In genomic region chr10:18067761-18068446, GRCm38 (mm10) we compare ENCODE assay signal across 13 mouse cellular contexts. TPM values are rescaled to one million over a fixed set of nuclear protein-coding genes. Genes with fewer than 3 reads are reported as not detected.
DNase-seq lines count a peak whose midpoint lies in the region; ATAC-seq and TF ChIP-seq lines count a peak whose summit lies in the region.
"Had no signal": no experiment of that assay in that cellular context is flagged by ENCODE, and none has a peak within 500 bp of the region (broad histone marks: within the 10 kb centered on the region; RNA-seq: fewer than 3 reads in every experiment).

No protein-coding gene starts in this region.

- H3K4me3 ChIP-seq in forebrain, embryonic 16.5 days (replicated peaks; ENCODE audit: low read length) = no peak overlapping the region
- H3K4me3 ChIP-seq in forebrain, postnatal 0 days (ENCODE audit: low read depth, low read length) = no peak overlapping the region
- H3K4me3 ChIP-seq in kidney, embryonic 16.5 days (ENCODE audit: low read length) = no peak overlapping the region
- no peak overlapping the region for H3K4me3 ChIP-seq in hindbrain, embryonic 15.5 days
- no peak overlapping the region for H3K4me3 ChIP-seq in midbrain, postnatal 0 days (ENCODE audit: low read depth, low read length)
- H3K4me3 ChIP-seq: embryonic facial prominence, embryonic 12.5 days; limb, embryonic 15.5 days had no signal

- H3K27ac ChIP-seq in forebrain, embryonic 16.5 days (ENCODE audit: low read length) = no peak overlapping the region
- H3K27ac ChIP-seq in forebrain, postnatal 0 days (ENCODE audit: low read depth, low read length) = no peak overlapping the region
- peak overlapping the region; percentile 50; the same call in 1 of the 2 replicates for H3K27ac ChIP-seq in kidney, embryonic 16.5 days (ENCODE audit: low read length)
- no peak overlapping the region for H3K27ac ChIP-seq in hindbrain, embryonic 15.5 days (replicated peaks)
- H3K27ac ChIP-seq in midbrain, postnatal 0 days (ENCODE audit: low read depth, low read length) = no peak overlapping the region
- H3K27ac ChIP-seq: embryonic facial prominence, embryonic 12.5 days; limb, embryonic 15.5 days had no signal

- H3K4me1 ChIP-seq in forebrain, embryonic 16.5 days (replicated peaks; ENCODE audit: control insufficient read depth, insufficient read depth, low read length) = peaks cover 21% of the 10 kb centered on the region
- H3K4me1 ChIP-seq in forebrain, postnatal 0 days (ENCODE audit: insufficient read depth) = no peaks in the 10 kb centered on the region
- peaks cover 47% of the 10 kb centered on the region for H3K4me1 ChIP-seq in kidney, embryonic 16.5 days (ENCODE audit: insufficient read depth, low read length)
- H3K4me1 ChIP-seq in hindbrain, embryonic 15.5 days (replicated peaks) = peaks cover 30% of the 10 kb centered on the region
- 0 out of 2 replicates have a peak, but pooled peaks cover 3% of the 10 kb centered on the region for H3K4me1 ChIP-seq in midbrain, postnatal 0 days (ENCODE audit: insufficient read depth, low read length)

- no peak overlapping the region for H3K4me2 ChIP-seq in forebrain, embryonic 16.5 days (ENCODE audit: low read length)
- H3K4me2 ChIP-seq in forebrain, postnatal 0 days (ENCODE audit: low read depth) = no peak overlapping the region
- H3K4me2 ChIP-seq in kidney, embryonic 16.5 days (replicated peaks; ENCODE audit: low read depth, low read length) = no peak overlapping the region
- H3K4me2 ChIP-seq in hindbrain, embryonic 15.5 days = no peak overlapping the region
- H3K4me2 ChIP-seq in midbrain, postnatal 0 days (ENCODE audit: low read depth, low read length, poor library complexity, severe bottlenecking) = no peak overlapping the region
- H3K4me2 ChIP-seq: embryonic facial prominence, embryonic 12.5 days; limb, embryonic 15.5 days had no signal

- no peak for DNase-seq in forebrain, postnatal 0 days
- DNase-seq in kidney, postnatal 25 days = no peak
- no peak for DNase-seq in midbrain, postnatal 0 days (ENCODE audit: low spot score)
- no peak for DNase-seq in natural killer cell, adult 2 months (ENCODE audit: low spot score in 2 of 2)
- DNase-seq: adrenal gland, postnatal 14 days; cerebellum, adult 11-12 months; gastrocnemius, postnatal 25 days had no signal

- peak; percentile 30; the same call in 1 of the 2 replicates for ATAC-seq in forebrain, embryonic 16.5 days
- ATAC-seq in forebrain, postnatal 0 days = no peak
- peak; percentile 53 for ATAC-seq in kidney, embryonic 16.5 days (ENCODE audit: low FRiP score, low TSS enrichment)
- 0 out of 2 replicates have a peak, but pooled peaks have one; percentile 46 for ATAC-seq in hindbrain, embryonic 15.5 days (ENCODE audit: low FRiP score, low read depth)
- ATAC-seq in midbrain, postnatal 0 days (ENCODE audit: low FRiP score) = peak; percentile 38; the same call in 1 of the 2 replicates
- no peak for ATAC-seq in frontal cortex, adult (ENCODE audit: low TSS enrichment)

- no peak for TF ChIP-seq CTCF in forebrain, postnatal 0 days (IDR thresholded peaks at IDR 0.05; ENCODE audit: low read depth)
- no peak for TF ChIP-seq CTCF in midbrain, postnatal 0 days (IDR thresholded peaks at IDR 0.05)

- no peaks in the 10 kb centered on the region for H3K36me3 ChIP-seq in forebrain, embryonic 16.5 days (ENCODE audit: control insufficient read depth, insufficient read depth)
- no peaks in the 10 kb centered on the region for H3K36me3 ChIP-seq in forebrain, postnatal 0 days (ENCODE audit: insufficient read depth)
- H3K36me3 ChIP-seq in kidney, embryonic 16.5 days (ENCODE audit: insufficient read depth, low read length) = 0 out of 2 replicates have a peak, but pooled peaks cover 5% of the 10 kb centered on the region
- no peaks in the 10 kb centered on the region for H3K36me3 ChIP-seq in hindbrain, embryonic 15.5 days
- H3K36me3 ChIP-seq in midbrain, postnatal 0 days (ENCODE audit: insufficient read depth, low read length) = no peaks in the 10 kb centered on the region; the same call in 1 of the 2 replicates
- H3K36me3 ChIP-seq: embryonic facial prominence, embryonic 12.5 days; limb, embryonic 15.5 days had no signal

- 65% methylated on average over 10 of the region's 10 CpGs for WGBS in forebrain, embryonic 16.5 days
- WGBS in forebrain, postnatal 0 days = 59% methylated on average over 10 of the region's 10 CpGs
- 39% methylated on average over 10 of the region's 10 CpGs for WGBS in kidney, embryonic 16.5 days
- WGBS in hindbrain, embryonic 15.5 days = 60% methylated on average over 10 of the region's 10 CpGs
- WGBS in midbrain, postnatal 0 days = 58% methylated on average over 10 of the region's 10 CpGs

- no peaks in the 10 kb centered on the region for H3K27me3 ChIP-seq in forebrain, embryonic 16.5 days (replicated peaks; ENCODE audit: control insufficient read depth, insufficient read depth, low read length)
- no peaks in the 10 kb centered on the region for H3K27me3 ChIP-seq in forebrain, postnatal 0 days (ENCODE audit: insufficient read depth, low read length)
- H3K27me3 ChIP-seq in kidney, embryonic 16.5 days (ENCODE audit: insufficient read depth, low read length) = no peaks in the 10 kb centered on the region
- no peaks in the 10 kb centered on the region for H3K27me3 ChIP-seq in hindbrain, embryonic 15.5 days
- H3K27me3 ChIP-seq in midbrain, postnatal 0 days (ENCODE audit: insufficient read depth, low read length) = no peaks in the 10 kb centered on the region
- H3K27me3 ChIP-seq: embryonic facial prominence, embryonic 12.5 days; limb, embryonic 15.5 days had no signal

- H3K9me3 ChIP-seq in forebrain, embryonic 16.5 days (ENCODE audit: control insufficient read depth, low read length) = no peaks in the 10 kb centered on the region
- H3K9me3 ChIP-seq in forebrain, postnatal 0 days (ENCODE audit: low read length) = no peaks in the 10 kb centered on the region
- H3K9me3 ChIP-seq in kidney, embryonic 16.5 days (ENCODE audit: low read length) = no peaks in the 10 kb centered on the region
- no peaks in the 10 kb centered on the region for H3K9me3 ChIP-seq in hindbrain, embryonic 15.5 days
- H3K9me3 ChIP-seq in midbrain, postnatal 0 days (ENCODE audit: low read length) = no peaks in the 10 kb centered on the region
- H3K9me3 ChIP-seq: embryonic facial prominence, embryonic 12.5 days; limb, embryonic 15.5 days had no signal

- no peak overlapping the region for H3K9ac ChIP-seq in forebrain, embryonic 16.5 days (replicated peaks; ENCODE audit: low read depth, low read length)
- H3K9ac ChIP-seq in forebrain, postnatal 0 days = no peak overlapping the region
- 0 out of 2 replicates have a peak overlapping the region, but pooled peaks have one; percentile 17 for H3K9ac ChIP-seq in kidney, embryonic 16.5 days (replicated peaks; ENCODE audit: low read length)
- H3K9ac ChIP-seq in hindbrain, embryonic 15.5 days = no peak overlapping the region
- no peak overlapping the region for H3K9ac ChIP-seq in midbrain, postnatal 0 days (replicated peaks; ENCODE audit: low read length, poor library complexity, severe bottlenecking)
- H3K9ac ChIP-seq: embryonic facial prominence, embryonic 12.5 days; limb, embryonic 15.5 days had no signal

RNA-seq across cellular contexts. Expression of gene Reps1, which starts 12.2 kb away (rescaled TPM):
- 12.1 and 15.4 TPM in 2 replicates for polyA plus RNA-seq in forebrain, embryonic 16.5 days (2015; fragmentation: Nextera tagmentation; extraction: Ambion mirVana)
- total RNA-seq in forebrain, postnatal 0 days (2014; rRNA removed) = 52.9 and 64.3 TPM in 2 replicates
- 13.3 and 13.9 TPM in 2 replicates for polyA plus RNA-seq in forebrain, postnatal 0 days (2015; fragmentation: Nextera tagmentation; extraction: Ambion mirVana)
- polyA plus RNA-seq in kidney, embryonic 16.5 days (2015; fragmentation: Nextera tagmentation; extraction: Ambion mirVana) = 10.0 and 12.8 TPM in 2 replicates
- 29.9 and 31.5 TPM in 2 replicates for polyA plus RNA-seq in hindbrain, embryonic 15.5 days (2015; fragmentation: Nextera tagmentation; extraction: Ambion mirVana)
- 72.0 and 75.5 TPM in 2 replicates for total RNA-seq in midbrain, postnatal 0 days (2014; rRNA removed)
- polyA plus RNA-seq in midbrain, postnatal 0 days (2015; fragmentation: Nextera tagmentation; extraction: Ambion mirVana) = 16.0 and 22.5 TPM in 2 replicates

RNA-seq across cellular contexts. Expression of gene Abracl, which starts 44.8 kb away (rescaled TPM):
- polyA plus RNA-seq in forebrain, embryonic 16.5 days (2015; fragmentation: Nextera tagmentation; extraction: Ambion mirVana) = 193 and 229 TPM in 2 replicates
- 39.1 and 95.3 TPM in 2 replicates for total RNA-seq in forebrain, postnatal 0 days (2014; rRNA removed)
- 71.2 and 132 TPM in 2 replicates for polyA plus RNA-seq in forebrain, postnatal 0 days (2015; fragmentation: Nextera tagmentation; extraction: Ambion mirVana)
- polyA plus RNA-seq in kidney, embryonic 16.5 days (2015; fragmentation: Nextera tagmentation; extraction: Ambion mirVana) = 102 and 111 TPM in 2 replicates
- polyA plus RNA-seq in hindbrain, embryonic 15.5 days (2015; fragmentation: Nextera tagmentation; extraction: Ambion mirVana) = 59.6 and 62.0 TPM in 2 replicates
- total RNA-seq in midbrain, postnatal 0 days (2014; rRNA removed) = 9.7 and 19.2 TPM in 2 replicates
- 36.8 and 42.0 TPM in 2 replicates for polyA plus RNA-seq in midbrain, postnatal 0 days (2015; fragmentation: Nextera tagmentation; extraction: Ambion mirVana)

Comparison
In these comparisons a context has a peak if more than half of its experiments do, and no peak if none do; other contexts are left out.
1. ATAC-seq: peak in forebrain, embryonic 16.5 days (single experiment), kidney, embryonic 16.5 days (single experiment), hindbrain, embryonic 15.5 days (single experiment) and midbrain, postnatal 0 days (single experiment); none in forebrain, postnatal 0 days (single experiment) and frontal cortex, adult (single experiment).